Mouse (Mus musculus) kidney, postnatal 10 days (tissue): ENCODE measurements around the gene Nfkbil1.

ENCODE experiments used
- DNase-seq: peaks from one replicate; pipeline ENCODE4 v3.0.0; 2021; ENCODE audit warnings: mixed read lengths

Nfkbil1 gene

DNA sequence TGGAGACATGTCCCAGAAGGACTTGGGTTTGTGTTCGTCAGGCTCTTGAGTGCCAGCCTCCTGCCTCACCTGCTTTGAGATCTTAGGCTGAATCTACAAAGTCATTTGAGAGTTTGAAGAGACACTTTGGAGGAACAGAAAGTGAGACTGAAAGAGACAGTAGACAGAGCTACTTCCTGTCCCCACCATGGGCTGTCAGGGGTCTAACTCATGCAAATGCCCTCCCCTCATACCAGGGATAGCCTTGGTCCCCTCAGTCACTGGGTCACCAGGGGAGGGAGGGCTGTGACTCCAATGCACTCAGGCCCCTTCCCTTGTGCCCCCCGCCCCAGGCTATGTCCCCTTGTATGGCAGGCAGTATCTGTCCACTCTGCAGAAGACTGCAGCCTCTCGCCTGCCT is 62.3 kb downstream of the Nfkbil1 start:
- no peak for DNase-seq

DNA sequence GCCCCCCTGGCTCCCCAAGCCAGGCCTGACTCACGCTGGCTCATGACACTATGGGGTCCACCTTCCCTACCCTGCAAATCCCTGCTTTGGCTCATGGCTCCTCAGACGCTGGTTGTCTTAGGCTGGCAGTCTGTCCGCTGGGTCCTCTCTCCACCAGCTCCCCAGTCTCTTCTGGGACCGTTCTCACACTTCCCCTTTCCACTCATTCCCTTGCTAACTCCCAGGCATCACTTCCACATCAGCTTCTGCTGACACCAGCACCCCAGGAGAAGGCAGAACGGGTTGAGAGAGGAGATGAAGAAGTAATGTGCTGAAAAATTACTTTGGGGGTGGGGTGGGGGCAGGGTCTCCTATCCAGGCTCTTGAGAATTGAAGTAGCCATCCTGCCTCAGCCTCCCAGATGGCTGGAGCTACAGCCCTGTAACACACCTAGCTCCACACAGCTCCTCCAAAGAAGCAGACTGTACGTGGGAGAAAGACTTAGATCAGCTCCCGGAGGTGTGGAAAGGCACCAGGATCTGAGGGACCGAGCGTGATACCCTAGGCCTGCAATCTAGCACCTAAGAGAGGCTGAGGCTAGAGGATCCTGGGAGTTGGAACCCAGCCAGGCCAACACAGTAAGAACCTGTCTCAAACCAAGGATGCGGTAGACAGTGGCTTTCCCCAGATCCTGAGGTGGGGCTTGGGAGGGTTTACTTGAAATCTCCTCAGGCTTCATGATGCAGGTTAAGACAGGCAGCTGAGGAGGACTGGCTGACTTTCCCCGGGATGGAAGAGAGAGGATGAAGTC is 63.0 kb downstream of the Nfkbil1 start:
- DNase-seq = no peak
